Mouse (Mus musculus) kidney, embryonic 15.5 days (tissue): Measurements from ENCODE around the gene Galnt9. TPM values are rescaled to one million over a fixed set of nuclear protein-coding genes. Genes with fewer than 3 reads are reported as not detected.

Source experiments
- ATAC-seq: fragments of 200-750 bp; cut with Nextera tagmentation; replicated peaks from 2 replicates; pipeline ENCODE4 v1.8.0; 2017; ENCODE audit warnings: moderate TSS enrichment; ENCODE audit not compliant: low FRiP score
- H3K27ac ChIP-seq: fragments of 300-500 bp; sonication (generic); 2 replicates; pipeline ENCODE4 v1.5.1; 2015; ENCODE audit warnings: mild to moderate bottlenecking, inconsistent platforms
- H3K27me3 ChIP-seq: fragments of 300-500 bp; sonication (generic); 2 replicates; pipeline ENCODE4 v1.6.1; 2015; ENCODE audit warnings: inconsistent platforms
- H3K36me3 ChIP-seq: fragments of 300-500 bp; sonication (generic); 2 replicates; pipeline ENCODE4 v1.6.1; 2015; ENCODE audit warnings: inconsistent platforms
- H3K4me1 ChIP-seq: fragments of 300-500 bp; sonication (generic); 2 replicates; pipeline ENCODE4 v1.6.1; 2015; ENCODE audit warnings: inconsistent platforms
- H3K4me2 ChIP-seq: fragments of 300-500 bp; sonication (generic); 2 replicates; pipeline ENCODE4 v1.6.1; 2015; ENCODE audit warnings: moderate library complexity, mild to moderate bottlenecking, inconsistent platforms
- H3K4me3 ChIP-seq: fragments of 300-500 bp; sonication (generic); replicated peaks from 2 replicates; pipeline ENCODE4 v1.5.1; 2015; ENCODE audit warnings: mild to moderate bottlenecking, inconsistent platforms
- H3K9ac ChIP-seq: fragments of 300-500 bp; sonication (generic); 2 replicates; pipeline ENCODE4 v1.6.1; 2015; ENCODE audit warnings: mild to moderate bottlenecking, inconsistent platforms
- H3K9me3 ChIP-seq: fragments of 300-500 bp; sonication (generic); replicated peaks from 2 replicates; pipeline ENCODE4 v1.6.1; 2016; ENCODE audit warnings: inconsistent platforms
- WGBS: fragments of 180-500 bp; shearing (Covaris S2); methylation state at CpG from one replicate; pipeline ENCODE4 v1.1.7; 2015; ENCODE audit warnings: mixed read lengths; 5-methylcytosine and 5-hydroxymethylcytosine counted together
- polyA plus RNA-seq: library from polyadenylated mRNA; unstranded; fragments of >200 nt; fragmentation: Nextera tagmentation; extraction: Ambion mirVana; gene quantifications from 2 replicates; pipeline ENCODE4 v1.2.1, GENCODE M21; 2015

Galnt9 gene
- polyA plus RNA-seq, 1 experiment from 2014 or later: 0.51 TPM

DNA sequence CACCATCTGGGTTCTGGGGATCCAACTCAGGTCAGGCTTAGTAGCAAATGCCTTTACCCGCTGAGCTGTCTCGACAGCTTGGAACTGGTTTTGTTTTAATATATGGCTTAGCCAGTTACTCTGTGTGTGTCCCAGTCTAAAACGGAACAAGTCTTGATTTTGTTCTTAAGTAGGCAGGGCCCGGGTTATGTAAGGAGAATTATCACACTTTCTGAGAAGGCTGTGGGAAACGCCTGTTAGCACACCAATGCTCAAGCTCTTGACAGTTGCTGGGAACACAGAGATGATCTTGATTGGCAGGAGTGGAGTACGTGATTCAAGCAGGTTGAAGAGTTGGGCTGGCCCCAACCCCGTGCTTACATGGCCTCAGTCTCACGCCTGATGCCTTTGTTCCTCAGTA, 15.5 kb downstream of the Galnt9 start:
- H3K4me2 ChIP-seq: no peak overlapping the region
- no peak for ATAC-seq
- H3K27ac ChIP-seq: no peak overlapping the region
- 93% methylated on average over 8 of the region's 8 CpGs for WGBS
- no peaks in the 10 kb centered on the region for H3K27me3 ChIP-seq
- H3K9ac ChIP-seq: no peak overlapping the region
- no peaks in the 10 kb centered on the region for H3K36me3 ChIP-seq
- H3K4me1 ChIP-seq: no peaks in the 10 kb centered on the region
- no peak overlapping the region for H3K4me3 ChIP-seq
- H3K9me3 ChIP-seq: no peaks in the 10 kb centered on the region

DNA sequence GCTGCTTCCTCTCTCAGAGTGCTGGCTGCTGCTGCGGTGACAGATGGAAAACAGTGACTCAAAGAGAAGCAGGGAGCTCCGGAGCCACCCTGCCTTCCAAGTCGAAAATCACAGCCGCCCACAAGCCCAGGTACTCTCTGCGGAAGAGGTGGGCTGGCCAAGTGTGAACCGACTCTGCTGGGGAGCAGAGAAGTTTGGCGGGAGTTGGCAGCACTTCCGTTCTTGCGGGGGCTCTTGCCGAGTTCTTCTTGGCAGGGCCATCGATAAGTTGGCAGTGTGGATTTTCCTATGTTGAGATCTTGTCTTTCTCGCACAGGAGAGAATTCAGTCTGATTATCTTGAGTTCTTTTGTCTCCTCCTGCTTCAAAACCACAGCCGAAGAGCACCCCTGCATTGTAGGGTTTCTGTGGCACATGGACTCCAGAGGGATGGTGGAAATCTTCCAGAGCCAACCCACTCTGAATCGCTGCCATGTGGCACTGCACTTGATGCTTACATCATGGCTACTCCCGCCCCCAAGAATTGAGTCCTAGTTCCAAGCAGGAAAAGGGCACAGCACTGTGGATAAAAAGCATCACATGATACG, 18.7 kb downstream of the Galnt9 start:
- no peak for ATAC-seq
- Histone ChIP-seq H3K4me2 (no peak overlapping the region), H3K4me3 (no peak overlapping the region), H3K9ac (no peak overlapping the region), H3K36me3 (no peaks in the 10 kb centered on the region), H3K27ac (no peak overlapping the region), H3K9me3 (no peaks in the 10 kb centered on the region), H3K4me1 (no peaks in the 10 kb centered on the region), H3K27me3 (no peaks in the 10 kb centered on the region)
- WGBS: 88% methylated on average over 16 of the region's 16 CpGs

DNA sequence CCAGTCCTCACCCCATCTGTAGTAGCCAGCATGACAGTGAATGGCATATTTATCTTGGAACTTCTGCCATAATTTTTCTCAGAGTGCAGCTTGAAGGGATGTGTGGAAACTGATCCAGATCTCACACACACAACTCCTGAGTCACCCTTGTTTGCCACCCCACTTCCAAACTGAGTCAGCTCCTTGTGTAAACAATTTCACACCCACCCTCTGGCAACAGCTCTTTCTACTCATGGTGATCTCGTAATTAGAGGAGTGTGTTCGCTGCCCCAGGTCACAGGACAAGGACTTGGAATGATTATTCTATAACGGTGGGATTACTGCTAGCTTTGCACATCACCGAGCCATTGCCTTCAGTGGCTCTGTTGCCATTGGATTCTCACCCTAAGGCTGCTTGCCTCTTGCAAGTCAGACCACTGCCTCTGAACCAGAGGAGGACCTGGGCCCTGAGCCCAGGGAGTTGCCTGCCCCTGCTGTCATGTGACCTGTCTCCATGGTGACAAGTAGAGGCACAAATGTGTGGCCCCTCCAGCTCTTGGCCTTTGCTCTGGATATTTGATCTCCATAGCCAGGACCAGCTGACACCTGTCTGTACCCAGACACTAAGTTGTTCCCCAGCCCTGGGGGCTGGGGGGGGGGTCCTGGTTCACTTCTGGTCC, 21.0 kb downstream of the Galnt9 start:
- Histone ChIP-seq H3K9ac (no peak overlapping the region), H3K27me3 (no peaks in the 10 kb centered on the region), H3K4me1 (no peaks in the 10 kb centered on the region), H3K4me2 (no peak overlapping the region), H3K4me3 (no peak overlapping the region), H3K27ac (no peak overlapping the region), H3K9me3 (no peaks in the 10 kb centered on the region), H3K36me3 (no peaks in the 10 kb centered on the region)
- 48% methylated on average over 4 of the region's 4 CpGs for WGBS
- no peak for ATAC-seq

DNA sequence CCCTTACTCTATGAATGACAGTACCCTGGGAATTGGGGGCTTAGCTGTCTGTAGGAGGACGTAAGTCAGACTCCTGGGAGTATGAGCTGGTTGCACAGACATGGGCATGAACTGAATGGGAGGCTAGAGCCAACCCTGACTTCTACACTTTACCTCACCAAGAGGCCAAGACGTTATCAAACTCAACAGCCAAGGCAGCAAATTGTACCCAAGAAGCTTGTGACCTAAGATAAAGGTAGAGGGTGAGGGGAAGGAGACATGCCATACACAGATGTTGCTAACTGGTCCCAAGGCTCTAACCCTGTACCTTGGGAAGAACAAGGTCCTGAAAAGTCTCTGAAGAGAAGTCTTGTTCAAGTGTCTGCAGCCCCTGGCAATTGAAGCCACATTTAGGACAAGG, 23.4 kb downstream of the Galnt9 start:
- H3K9me3 ChIP-seq: no peaks in the 10 kb centered on the region
- no peak overlapping the region for H3K4me2 ChIP-seq
- no peak overlapping the region for H3K27ac ChIP-seq
- no peaks in the 10 kb centered on the region for H3K27me3 ChIP-seq
- H3K4me1 ChIP-seq: no peaks in the 10 kb centered on the region
- no peak for ATAC-seq
- no peak overlapping the region for H3K4me3 ChIP-seq
- H3K9ac ChIP-seq: no peak overlapping the region
- WGBS: 88% methylated on average over 2 of the region's 2 CpGs
- H3K36me3 ChIP-seq: no peaks in the 10 kb centered on the region

DNA sequence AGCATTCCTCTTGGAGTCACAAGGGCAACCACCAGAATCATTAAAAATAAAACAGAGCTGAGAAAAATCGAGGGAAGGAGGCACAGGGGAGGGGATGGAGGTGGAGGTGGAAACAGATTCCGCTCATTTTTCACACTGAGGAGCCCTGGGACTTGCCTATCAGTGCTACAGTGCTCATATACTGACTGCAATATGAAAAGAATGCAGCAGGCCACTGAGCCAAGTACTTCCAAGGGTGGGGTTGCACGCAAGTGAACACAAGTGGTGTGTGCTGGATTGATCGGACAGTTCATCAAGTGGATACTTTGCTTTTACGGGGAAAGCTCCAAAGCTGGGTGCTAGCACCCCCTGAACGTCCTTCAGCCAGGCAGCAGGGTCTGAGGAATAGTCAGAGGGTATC, 30.7 kb downstream of the Galnt9 start:
- Histone ChIP-seq H3K36me3 (no peaks in the 10 kb centered on the region), H3K4me3 (no peak overlapping the region), H3K27me3 (no peaks in the 10 kb centered on the region), H3K27ac (no peak overlapping the region), H3K4me1 (no peaks in the 10 kb centered on the region), H3K9me3 (no peaks in the 10 kb centered on the region), H3K9ac (no peak overlapping the region), H3K4me2 (no peak overlapping the region)
- no peak for ATAC-seq
- 72% methylated on average over 6 of the region's 6 CpGs for WGBS

DNA sequence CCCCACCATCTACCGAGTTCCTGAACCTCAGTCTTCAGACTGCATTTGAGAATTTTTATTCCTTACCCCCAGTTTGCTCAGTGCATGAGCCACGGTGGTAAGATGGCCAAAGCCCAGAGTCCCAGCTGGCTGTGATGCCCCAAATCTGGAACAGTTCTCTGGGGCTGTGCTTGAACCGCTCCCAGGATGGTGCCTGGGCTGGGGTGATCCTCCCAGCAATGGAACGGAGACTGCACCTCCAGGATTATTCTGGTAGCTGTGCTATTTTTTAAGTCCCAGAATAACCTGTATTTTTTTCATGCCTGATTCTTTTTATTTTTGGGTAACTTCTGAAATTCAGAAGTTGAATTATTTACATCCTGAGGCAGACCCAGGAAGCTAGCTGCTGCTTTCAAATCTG, 35.1 kb downstream of the Galnt9 start:
- Histone ChIP-seq H3K9me3 (no peaks in the 10 kb centered on the region), H3K4me3 (no peak overlapping the region), H3K36me3 (no peaks in the 10 kb centered on the region), H3K4me1 (no peaks in the 10 kb centered on the region), H3K27ac (no peak overlapping the region), H3K9ac (no peak overlapping the region), H3K4me2 (no peak overlapping the region), H3K27me3 (no peaks in the 10 kb centered on the region)
- 91% methylated on average over 4 of the region's 4 CpGs for WGBS
- no peak for ATAC-seq

DNA sequence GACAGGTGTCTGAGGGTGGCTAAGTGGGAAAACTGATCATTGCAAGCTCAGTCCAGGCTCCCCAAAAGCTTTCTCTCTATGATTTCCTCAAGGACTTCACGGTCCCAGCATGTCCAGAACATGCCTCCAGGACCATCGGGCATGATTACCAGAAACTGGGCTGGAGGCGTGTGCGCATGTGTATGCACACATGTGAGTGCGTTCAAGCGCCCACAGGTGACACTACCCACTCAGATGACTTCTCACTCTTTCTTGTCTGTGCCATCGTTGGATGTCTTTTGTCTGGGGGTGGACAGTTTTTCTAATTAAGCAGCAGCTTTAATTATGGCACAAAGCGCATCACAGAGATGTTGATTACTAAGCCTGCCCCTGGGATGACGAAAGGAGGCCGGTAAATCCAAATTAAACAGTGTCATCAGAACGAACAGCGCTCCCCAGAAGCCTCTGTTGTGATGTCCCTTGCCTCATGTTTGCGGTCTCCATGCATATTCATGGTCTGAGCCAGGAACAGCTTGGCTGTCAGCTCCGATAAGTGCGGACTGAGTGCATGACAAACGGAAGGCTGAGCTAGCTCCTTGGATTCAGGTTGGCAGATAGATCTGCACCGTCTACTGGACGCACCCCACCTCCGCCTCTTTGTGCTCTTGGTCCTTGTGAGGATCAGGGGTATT, 36.5 kb downstream of the Galnt9 start:
- no peaks in the 10 kb centered on the region for H3K36me3 ChIP-seq
- ATAC-seq: no peak
- H3K9me3 ChIP-seq: no peaks in the 10 kb centered on the region
- H3K9ac ChIP-seq: no peak overlapping the region
- H3K4me3 ChIP-seq: no peak overlapping the region
- no peaks in the 10 kb centered on the region for H3K27me3 ChIP-seq
- H3K4me2 ChIP-seq: no peak overlapping the region
- WGBS: 88% methylated on average over 19 of the region's 19 CpGs
- no peak overlapping the region for H3K27ac ChIP-seq
- no peaks in the 10 kb centered on the region for H3K4me1 ChIP-seq

DNA sequence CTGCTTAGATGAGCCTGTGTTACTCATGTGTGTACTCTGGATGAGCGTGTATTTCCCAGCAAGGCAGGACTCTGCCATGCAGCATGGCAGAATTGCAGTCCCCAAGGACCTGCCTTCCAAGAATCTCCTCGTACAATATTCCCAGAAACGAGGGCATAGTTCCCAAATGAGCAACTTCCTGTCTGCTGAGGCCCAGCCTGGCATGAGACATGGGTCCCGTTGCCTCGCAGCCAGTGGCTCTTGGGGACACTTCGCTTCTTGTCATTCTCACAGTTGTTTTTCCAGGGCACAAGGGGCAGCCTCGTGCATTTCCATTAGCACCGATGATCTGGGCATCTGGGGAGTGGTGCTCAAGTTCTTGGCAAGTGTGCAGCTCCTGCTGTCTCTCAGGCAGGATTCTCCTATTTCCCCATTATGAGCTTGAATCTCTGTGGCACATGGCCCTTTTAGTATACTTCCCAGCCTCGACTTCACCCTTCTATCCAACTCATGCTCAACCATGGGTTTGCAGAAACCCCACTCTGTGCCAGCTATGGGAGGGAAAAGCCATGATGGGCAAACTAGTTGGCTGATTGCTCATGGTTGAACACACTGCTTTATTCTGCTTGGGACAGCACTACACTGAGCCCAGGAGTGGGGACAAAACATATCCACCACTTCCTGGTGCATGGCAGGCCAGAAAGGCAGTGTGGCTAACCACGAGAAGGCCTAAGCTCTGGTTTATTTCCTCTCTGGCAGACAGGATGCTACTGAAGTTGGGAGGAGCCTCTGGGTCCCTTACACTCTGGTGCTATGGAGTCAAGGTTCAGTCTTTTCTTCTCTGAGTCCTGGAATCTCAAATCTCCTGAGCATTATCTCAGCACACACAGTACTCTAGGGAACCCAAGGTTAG, 38.7 kb downstream of the Galnt9 start:
- no peak overlapping the region for H3K27ac ChIP-seq
- ATAC-seq: no peak

DNA sequence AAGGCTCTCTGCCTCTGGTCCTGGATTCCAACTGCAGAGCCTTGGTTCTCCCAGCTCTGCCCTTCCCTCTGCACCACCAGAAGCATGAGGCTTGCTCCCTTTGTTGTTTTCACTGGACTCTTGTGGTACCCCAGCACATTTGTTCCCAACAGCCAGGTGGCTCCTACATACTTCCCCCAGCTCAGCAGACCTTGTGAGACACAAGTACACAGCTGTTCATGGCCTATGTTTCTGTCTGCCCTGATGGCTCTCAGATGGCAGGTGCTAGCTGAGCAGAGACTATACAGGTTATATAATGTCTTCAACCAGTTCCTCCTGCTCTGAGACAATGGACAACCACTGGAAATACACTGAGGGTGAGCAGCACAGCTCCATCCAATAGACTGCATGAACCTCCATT, 43.3 kb downstream of the Galnt9 start:
- no peaks in the 10 kb centered on the region for H3K36me3 ChIP-seq
- no peak overlapping the region for H3K27ac ChIP-seq
- no peak overlapping the region for H3K4me2 ChIP-seq
- no peak for ATAC-seq
- H3K4me1 ChIP-seq: no peaks in the 10 kb centered on the region
- no peaks in the 10 kb centered on the region for H3K27me3 ChIP-seq
- H3K4me3 ChIP-seq: no peak overlapping the region
- H3K9me3 ChIP-seq: no peaks in the 10 kb centered on the region
- H3K9ac ChIP-seq: no peak overlapping the region

More for the DNA sequence above, 38.7 kb downstream of the Galnt9 start:
- H3K4me2 ChIP-seq: no peak overlapping the region
- no peaks in the 10 kb centered on the region for H3K27me3 ChIP-seq
- no peaks in the 10 kb centered on the region for H3K9me3 ChIP-seq
- no peak overlapping the region for H3K4me3 ChIP-seq
- WGBS: 66% methylated on average over 10 of the region's 10 CpGs
- no peaks in the 10 kb centered on the region for H3K4me1 ChIP-seq
- no peak overlapping the region for H3K9ac ChIP-seq
- no peaks in the 10 kb centered on the region for H3K36me3 ChIP-seq

DNA sequence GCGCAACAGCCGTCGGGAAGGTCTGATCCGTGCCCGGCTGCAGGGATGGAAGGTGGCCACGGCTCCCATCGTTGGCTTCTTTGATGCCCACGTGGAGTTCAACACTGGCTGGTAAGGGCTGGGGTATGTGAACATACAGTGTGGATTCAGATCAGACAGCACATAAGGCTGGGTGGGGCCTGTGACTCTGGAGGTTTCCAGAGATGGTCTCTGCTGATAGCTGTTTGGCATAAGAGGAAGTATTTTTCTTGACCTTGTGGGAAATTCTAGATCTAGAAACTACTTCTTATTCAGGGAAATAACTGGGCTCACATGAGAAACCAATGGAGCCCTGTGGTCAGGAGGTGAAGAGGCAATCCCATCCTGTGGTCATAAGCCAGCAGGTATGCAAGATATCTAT, 45.7 kb downstream of the Galnt9 start:
- H3K36me3 ChIP-seq: no peaks in the 10 kb centered on the region
- H3K9ac ChIP-seq: no peak overlapping the region
- ATAC-seq: no peak
- H3K9me3 ChIP-seq: no peaks in the 10 kb centered on the region
- no peaks in the 10 kb centered on the region for H3K4me1 ChIP-seq
- no peak overlapping the region for H3K27ac ChIP-seq
- H3K4me3 ChIP-seq: no peak overlapping the region
- WGBS: 88% methylated on average over 8 of the region's 8 CpGs
- H3K4me2 ChIP-seq: no peak overlapping the region
- no peaks in the 10 kb centered on the region for H3K27me3 ChIP-seq

DNA sequence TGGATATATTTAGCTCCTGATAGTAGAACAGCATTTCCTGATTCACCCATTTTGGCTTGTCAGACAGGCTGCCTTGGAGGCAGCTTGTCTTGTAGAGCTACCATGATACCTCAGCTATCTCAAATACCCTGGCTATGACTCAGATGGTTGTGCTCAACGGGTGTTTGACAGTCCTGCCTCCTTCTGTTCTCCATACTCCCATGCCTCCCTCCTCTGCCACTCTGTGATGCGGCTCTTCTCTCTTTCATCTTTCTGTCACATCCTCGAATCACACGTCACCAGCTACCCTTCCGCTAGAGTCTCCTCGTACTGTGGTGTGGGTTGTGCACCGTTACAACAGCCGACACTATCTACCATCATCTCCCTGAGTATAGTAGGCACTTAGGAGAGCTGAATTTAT, 50.3 kb downstream of the Galnt9 start:
- Histone ChIP-seq H3K9ac (no peak overlapping the region), H3K4me3 (no peak overlapping the region), H3K4me2 (no peak overlapping the region), H3K9me3 (no peaks in the 10 kb centered on the region), H3K36me3 (no peaks in the 10 kb centered on the region), H3K4me1 (peaks cover 34% of the 10 kb centered on the region), H3K27ac (no peak overlapping the region), H3K27me3 (no peaks in the 10 kb centered on the region)
- 80% methylated on average over 8 of the region's 8 CpGs for WGBS
- ATAC-seq: no peak

DNA sequence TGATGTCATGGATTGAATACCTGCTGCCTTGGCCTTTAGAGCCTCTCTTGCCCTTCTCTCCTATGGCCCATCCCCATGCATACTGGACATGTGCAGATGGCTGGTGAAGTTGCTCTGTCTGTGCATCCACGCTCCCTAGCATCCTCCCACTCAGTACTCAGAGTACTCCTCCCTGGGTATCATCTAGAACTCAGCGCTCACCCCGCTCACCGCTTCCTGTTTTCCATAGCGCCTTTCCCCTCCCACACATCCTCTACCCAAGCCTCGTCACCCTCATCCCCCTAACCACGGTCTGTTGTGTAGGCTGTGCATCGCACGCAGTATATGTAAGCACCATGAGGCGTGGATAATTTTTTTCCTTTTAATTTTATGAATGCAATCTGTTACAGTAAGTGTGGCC, 51.2 kb downstream of the Galnt9 start:
- Histone ChIP-seq H3K27ac (no peak overlapping the region), H3K36me3 (no peaks in the 10 kb centered on the region), H3K4me2 (no peak overlapping the region), H3K4me1 (peaks cover 34% of the 10 kb centered on the region), H3K9ac (no peak overlapping the region), H3K27me3 (no peaks in the 10 kb centered on the region), H3K9me3 (no peaks in the 10 kb centered on the region), H3K4me3 (no peak overlapping the region)
- ATAC-seq: no peak
- 93% methylated on average over 10 of the region's 10 CpGs for WGBS
